Mouse (Mus musculus) embryonic facial prominence, embryonic 12.5 days (tissue): ENCODE results near the gene Gmpr. TPM values are rescaled to one million over a fixed set of nuclear protein-coding genes. Genes with fewer than 3 reads are reported as not detected.
A peak's percentile ranks its signal among the peaks of the same experiment; 100 is the strongest.

Source experiments
- ATAC-seq: fragments of 200-750 bp; cut with Nextera tagmentation; 2 replicates; pipeline ENCODE4 v1.8.0; 2017; ENCODE audit not compliant: insufficient number of reproducible peaks, insufficient read depth, low FRiP score, low TSS enrichment
- H3K27ac ChIP-seq: fragments of 300-500 bp; sonication (generic); 2 replicates; pipeline ENCODE4 v1.5.1; 2016; ENCODE audit warnings: mild to moderate bottlenecking
- H3K27me3 ChIP-seq: fragments of 300-500 bp; sonication (generic); 2 replicates; pipeline ENCODE4 v1.6.1; 2016; ENCODE audit warnings: mild to moderate bottlenecking, moderate library complexity
- H3K36me3 ChIP-seq: fragments of 300-500 bp; sonication (generic); 2 replicates; pipeline ENCODE4 v1.6.1; 2016; ENCODE audit warnings: mild to moderate bottlenecking
- H3K4me1 ChIP-seq: fragments of 300-500 bp; sonication (generic); 2 replicates; pipeline ENCODE4 v1.6.1; 2016
- H3K4me2 ChIP-seq: fragments of 300-500 bp; sonication (generic); replicated peaks from 2 replicates; pipeline ENCODE4 v1.6.1; 2016; ENCODE audit warnings: mild to moderate bottlenecking, moderate library complexity
- H3K4me3 ChIP-seq: fragments of 300-500 bp; sonication (generic); 2 replicates; pipeline ENCODE4 v1.5.1; 2016; ENCODE audit warnings: mild to moderate bottlenecking
- H3K9ac ChIP-seq: fragments of 300-500 bp; sonication (generic); 2 replicates; pipeline ENCODE4 v1.6.1; 2016; ENCODE audit warnings: mild to moderate bottlenecking, moderate library complexity
- H3K9me3 ChIP-seq: fragments of 300-500 bp; sonication (generic); 2 replicates; pipeline ENCODE4 v1.6.1; 2016; ENCODE audit warnings: mild to moderate bottlenecking, moderate library complexity
- WGBS: fragments of 180-500 bp; shearing (Covaris S2); methylation state at CpG from one replicate; pipeline ENCODE4 v1.1.7; 2016; 5-methylcytosine and 5-hydroxymethylcytosine counted together
- polyA plus RNA-seq: library from polyadenylated mRNA; unstranded; fragments of >200 nt; fragmentation: Nextera tagmentation; extraction: Ambion mirVana; gene quantifications from 2 replicates; pipeline ENCODE4 v1.2.1, GENCODE M21; 2016

The Gmpr gene
- polyA plus RNA-seq, result 21.2 and 21.4 TPM in 2 replicates

- Histone ChIP-seq H3K36me3 (no peaks in the 10 kb centered on the region), H3K9ac (peak within 1 kb of the TSS; percentile 64), H3K27me3 (0 out of 2 replicates have a peak, but pooled peaks cover 15% of the 10 kb centered on the region), H3K9me3 (no peaks in the 10 kb centered on the region), H3K4me3 (peak within 1 kb of the TSS; percentile 55), H3K4me2 (peak within 1 kb of the TSS; percentile 95), H3K27ac (no peak within 1 kb of the TSS), H3K4me1 (peaks cover 19% of the 10 kb centered on the region)
- WGBS, result 1% methylated on average over 63 of the region's 63 CpGs
- peak; percentile 85 for ATAC-seq
Observed at GRCm38 (mm10) chr13:45507274-45508229, at the start of gene Gmpr. Gene Gmpr (plus strand): TSS chr13:45507444.

- no peak overlapping the region for H3K4me3 ChIP-seq
- no peaks in the 10 kb centered on the region for H3K27me3 ChIP-seq
- H3K9me3 ChIP-seq, result no peaks in the 10 kb centered on the region
- no peak overlapping the region for H3K9ac ChIP-seq
- H3K4me1 ChIP-seq, result peaks cover 28% of the 10 kb centered on the region
- H3K36me3 ChIP-seq, result no peaks in the 10 kb centered on the region
- WGBS, result 47% methylated on average over 7 of the region's 7 CpGs
- no peak for ATAC-seq
- no peak overlapping the region for H3K4me2 ChIP-seq
- no peak overlapping the region for H3K27ac ChIP-seq
Observed at GRCm38 (mm10) chr13:45457459-45457858, 49.8 kb upstream of the Gmpr start.

GRCm38 (mm10) chr13:45460177-45460576, 47.1 kb upstream of the Gmpr start:
- no peak overlapping the region for H3K27ac ChIP-seq
- WGBS, result 78% methylated on average over 3 of the region's 3 CpGs
- H3K36me3 ChIP-seq, result no peaks in the 10 kb centered on the region
- no peak overlapping the region for H3K9ac ChIP-seq
- no peak for ATAC-seq
- H3K9me3 ChIP-seq, result no peaks in the 10 kb centered on the region
- no peak overlapping the region for H3K4me2 ChIP-seq
- H3K4me1 ChIP-seq, result peaks cover 9% of the 10 kb centered on the region
- H3K27me3 ChIP-seq, result no peaks in the 10 kb centered on the region
- no peak overlapping the region for H3K4me3 ChIP-seq

GRCm38 (mm10) chr13:45461370-45461958, 45.8 kb upstream of the Gmpr start:
- no peak overlapping the region for H3K27ac ChIP-seq
- H3K27me3 ChIP-seq, result no peaks in the 10 kb centered on the region
- H3K9me3 ChIP-seq, result no peaks in the 10 kb centered on the region
- 80% methylated on average over 14 of the region's 14 CpGs for WGBS
- no peaks in the 10 kb centered on the region; the same call in 1 of the 2 replicates for H3K4me1 ChIP-seq
- H3K4me2 ChIP-seq, result no peak overlapping the region
- no peak for ATAC-seq
- no peak overlapping the region for H3K9ac ChIP-seq
- H3K4me3 ChIP-seq, result no peak overlapping the region
- H3K36me3 ChIP-seq, result no peaks in the 10 kb centered on the region

GRCm38 (mm10) chr13:45465616-45466015, 41.6 kb upstream of the Gmpr start:
- Histone ChIP-seq H3K9me3 (no peaks in the 10 kb centered on the region), H3K4me2 (no peak overlapping the region), H3K36me3 (no peaks in the 10 kb centered on the region), H3K4me3 (no peak overlapping the region), H3K27ac (peak overlapping the region; percentile 58; the same call in 1 of the 2 replicates), H3K9ac (no peak overlapping the region), H3K27me3 (no peaks in the 10 kb centered on the region), H3K4me1 (peaks cover 14% of the 10 kb centered on the region)
- 81% methylated on average over 10 of the region's 10 CpGs for WGBS
- ATAC-seq, result no peak

- Histone ChIP-seq H3K27ac (peak overlapping the region; percentile 58; the same call in 1 of the 2 replicates), H3K4me2 (no peak overlapping the region), H3K9ac (no peak overlapping the region), H3K4me3 (no peak overlapping the region), H3K4me1 (peaks cover 17% of the 10 kb centered on the region), H3K27me3 (no peaks in the 10 kb centered on the region), H3K36me3 (no peaks in the 10 kb centered on the region), H3K9me3 (no peaks in the 10 kb centered on the region)
- WGBS, result 46% methylated on average over 10 of the region's 10 CpGs
- ATAC-seq, result no peak
Observed at GRCm38 (mm10) chr13:45466031-45466519, 41.2 kb upstream of the Gmpr start.

GRCm38 (mm10) chr13:45468751-45469150, 38.5 kb upstream of the Gmpr start:
- Histone ChIP-seq H3K4me2 (no peak overlapping the region), H3K4me1 (peaks cover 17% of the 10 kb centered on the region), H3K27me3 (no peaks in the 10 kb centered on the region), H3K4me3 (no peak overlapping the region), H3K36me3 (no peaks in the 10 kb centered on the region), H3K9me3 (no peaks in the 10 kb centered on the region), H3K9ac (no peak overlapping the region), H3K27ac (0 out of 2 replicates have a peak overlapping the region, but pooled peaks have one; percentile 30)
- no peak for ATAC-seq
- WGBS, result 40% methylated on average over 5 of the region's 5 CpGs

- WGBS, result 13% methylated on average over 19 of the region's 19 CpGs
- H3K4me2 ChIP-seq, result peak overlapping the region; percentile 14
- peaks cover 17% of the 10 kb centered on the region for H3K4me1 ChIP-seq
- no peaks in the 10 kb centered on the region for H3K27me3 ChIP-seq
- ATAC-seq, result peak; percentile 83
- H3K4me3 ChIP-seq, result no peak overlapping the region
- no peaks in the 10 kb centered on the region for H3K36me3 ChIP-seq
- H3K9ac ChIP-seq, result no peak overlapping the region
- H3K27ac ChIP-seq, result peak overlapping the region; percentile 74
- no peaks in the 10 kb centered on the region for H3K9me3 ChIP-seq
Observed at GRCm38 (mm10) chr13:45469481-45470301, 37.6 kb upstream of the Gmpr start.

GRCm38 (mm10) chr13:45473311-45473710, 33.9 kb upstream of the Gmpr start:
- Histone ChIP-seq H3K4me3 (no peak overlapping the region), H3K27ac (no peak overlapping the region), H3K27me3 (no peaks in the 10 kb centered on the region), H3K4me1 (peaks cover 17% of the 10 kb centered on the region), H3K36me3 (no peaks in the 10 kb centered on the region), H3K9ac (no peak overlapping the region), H3K4me2 (no peak overlapping the region), H3K9me3 (no peaks in the 10 kb centered on the region)
- ATAC-seq, result no peak
- WGBS, result 33% methylated on average over 7 of the region's 10 CpGs

- H3K4me1 ChIP-seq, result peaks cover 6% of the 10 kb centered on the region
- no peak overlapping the region for H3K4me3 ChIP-seq
- H3K9me3 ChIP-seq, result no peaks in the 10 kb centered on the region
- H3K36me3 ChIP-seq, result no peaks in the 10 kb centered on the region
- ATAC-seq, result no peak
- H3K27ac ChIP-seq, result no peak overlapping the region
- H3K9ac ChIP-seq, result no peak overlapping the region
- H3K27me3 ChIP-seq, result no peaks in the 10 kb centered on the region
- H3K4me2 ChIP-seq, result no peak overlapping the region
- WGBS, result 82% methylated on average over 8 of the region's 8 CpGs
Observed at GRCm38 (mm10) chr13:45475297-45475696, 31.9 kb upstream of the Gmpr start.

GRCm38 (mm10) chr13:45477183-45477582, 30.1 kb upstream of the Gmpr start:
- Histone ChIP-seq H3K36me3 (no peaks in the 10 kb centered on the region), H3K4me2 (no peak overlapping the region), H3K27ac (no peak overlapping the region), H3K9ac (no peak overlapping the region), H3K9me3 (no peaks in the 10 kb centered on the region), H3K4me1 (no peaks in the 10 kb centered on the region), H3K27me3 (no peaks in the 10 kb centered on the region), H3K4me3 (no peak overlapping the region)
- ATAC-seq, result no peak
- 31% methylated on average over 3 of the region's 3 CpGs for WGBS
